Mouse (Mus musculus): ENCODE data around the gene Npas2. TPM values are rescaled to one million over a fixed set of nuclear protein-coding genes. Genes with fewer than 3 reads are reported as not detected.
A peak's percentile ranks its signal among the peaks of the same experiment; 100 is the strongest.

The Npas2 gene
- polyA plus RNA-seq, 1 experiment: 4.5 TPM

GRCm38 (mm10) chr1:39312345-39312967, 118.9 kb downstream of the Npas2 start:
- Histone ChIP-seq H3K36me3 (ENCODE audit: control insufficient read depth, insufficient read depth, low read length) (no peaks in the 10 kb centered on the region), H3K27ac (ENCODE audit: insufficient read depth, low read depth, low read length) (no peak overlapping the region), H3K4me3 (ENCODE audit: insufficient read depth, low read depth, low read length) (no peak overlapping the region), H3K4me1 (ENCODE audit: control insufficient read depth, insufficient read depth, low read length) (no peaks in the 10 kb centered on the region), H3K27me3 (replicated peaks; ENCODE audit: control insufficient read depth, insufficient read depth, low read length) (no peaks in the 10 kb centered on the region)
- WGBS: 74% methylated on average over 25 of the region's 25 CpGs
- DNase-seq: no peak
- no peak for TF ChIP-seq POLR2A (IDR thresholded peaks at IDR 0.05; ENCODE audit: low read depth, low read length)
- TF ChIP-seq CTCF (conservative IDR thresholded peaks at IDR 0.05; ENCODE audit: insufficient read depth, insufficient read length, low read depth, low read length): no peak

- DNase-seq: no peak
- 70% methylated on average over 10 of the region's 10 CpGs for WGBS
- Histone ChIP-seq H3K27me3 (replicated peaks; ENCODE audit: control insufficient read depth, insufficient read depth, low read length) (no peaks in the 10 kb centered on the region), H3K36me3 (ENCODE audit: control insufficient read depth, insufficient read depth, low read length) (no peaks in the 10 kb centered on the region), H3K4me3 (ENCODE audit: insufficient read depth, low read depth, low read length) (no peak overlapping the region), H3K27ac (ENCODE audit: insufficient read depth, low read depth, low read length) (no peak overlapping the region), H3K4me1 (ENCODE audit: control insufficient read depth, insufficient read depth, low read length) (0 out of 2 replicates have a peak, but pooled peaks cover 6% of the 10 kb centered on the region)
- TF ChIP-seq CTCF (conservative IDR thresholded peaks at IDR 0.05; ENCODE audit: insufficient read depth, insufficient read length, low read depth, low read length) (no peak), POLR2A (IDR thresholded peaks at IDR 0.05; ENCODE audit: low read depth, low read length) (no peak)
Observed at GRCm38 (mm10) chr1:39313352-39314245, 120.1 kb downstream of the Npas2 start.

- no peak overlapping the region for H3K4me3 ChIP-seq (ENCODE audit: insufficient read depth, low read depth, low read length)
- no peaks in the 10 kb centered on the region for H3K27me3 ChIP-seq (replicated peaks; ENCODE audit: control insufficient read depth, insufficient read depth, low read length)
- H3K27ac ChIP-seq (ENCODE audit: insufficient read depth, low read depth, low read length): no peak overlapping the region
- no peaks in the 10 kb centered on the region for H3K36me3 ChIP-seq (ENCODE audit: control insufficient read depth, insufficient read depth, low read length)
- peak; percentile 70 for DNase-seq
- 0 out of 2 replicates have a peak, but pooled peaks cover 6% of the 10 kb centered on the region for H3K4me1 ChIP-seq (ENCODE audit: control insufficient read depth, insufficient read depth, low read length)
- no peak for TF ChIP-seq POLR2A (IDR thresholded peaks at IDR 0.05; ENCODE audit: low read depth, low read length)
- no peak for TF ChIP-seq CTCF (conservative IDR thresholded peaks at IDR 0.05; ENCODE audit: insufficient read depth, insufficient read length, low read depth, low read length)
- 43% methylated on average over 2 of the region's 2 CpGs for WGBS
Observed at GRCm38 (mm10) chr1:39317935-39318334, 124.4 kb downstream of the Npas2 start.

- Histone ChIP-seq H3K4me1 (ENCODE audit: control insufficient read depth, insufficient read depth, low read length) (0 out of 2 replicates have a peak, but pooled peaks cover 6% of the 10 kb centered on the region), H3K36me3 (ENCODE audit: control insufficient read depth, insufficient read depth, low read length) (no peaks in the 10 kb centered on the region), H3K27me3 (replicated peaks; ENCODE audit: control insufficient read depth, insufficient read depth, low read length) (no peaks in the 10 kb centered on the region), H3K4me3 (ENCODE audit: insufficient read depth, low read depth, low read length) (no peak overlapping the region), H3K27ac (ENCODE audit: insufficient read depth, low read depth, low read length) (no peak overlapping the region)
- TF ChIP-seq POLR2A (IDR thresholded peaks at IDR 0.05; ENCODE audit: low read depth, low read length) (no peak), CTCF (conservative IDR thresholded peaks at IDR 0.05; ENCODE audit: insufficient read depth, insufficient read length, low read depth, low read length) (no peak)
- 72% methylated on average over 7 of the region's 7 CpGs for WGBS
- no peak for DNase-seq
Observed at GRCm38 (mm10) chr1:39318870-39319269, 125.3 kb downstream of the Npas2 start.

GRCm38 (mm10) chr1:39321954-39322353, 128.4 kb downstream of the Npas2 start:
- no peak overlapping the region for H3K4me3 ChIP-seq (ENCODE audit: insufficient read depth, low read depth, low read length)
- WGBS: 71% methylated on average over 6 of the region's 6 CpGs
- TF ChIP-seq POLR2A (IDR thresholded peaks at IDR 0.05; ENCODE audit: low read depth, low read length) (no peak), CTCF (conservative IDR thresholded peaks at IDR 0.05; ENCODE audit: insufficient read depth, insufficient read length, low read depth, low read length) (no peak)
- 0 out of 2 replicates have a peak, but pooled peaks cover 6% of the 10 kb centered on the region for H3K4me1 ChIP-seq (ENCODE audit: control insufficient read depth, insufficient read depth, low read length)
- DNase-seq: no peak
- H3K36me3 ChIP-seq (ENCODE audit: control insufficient read depth, insufficient read depth, low read length): no peaks in the 10 kb centered on the region
- H3K27ac ChIP-seq (ENCODE audit: insufficient read depth, low read depth, low read length): no peak overlapping the region
- H3K27me3 ChIP-seq (replicated peaks; ENCODE audit: control insufficient read depth, insufficient read depth, low read length): no peaks in the 10 kb centered on the region

GRCm38 (mm10) chr1:39325228-39325627, 131.7 kb downstream of the Npas2 start:
- H3K27ac ChIP-seq (ENCODE audit: insufficient read depth, low read depth, low read length): no peak overlapping the region
- H3K4me1 ChIP-seq (ENCODE audit: control insufficient read depth, insufficient read depth, low read length): no peaks in the 10 kb centered on the region
- H3K27me3 ChIP-seq (replicated peaks; ENCODE audit: control insufficient read depth, insufficient read depth, low read length): no peaks in the 10 kb centered on the region
- DNase-seq: no peak
- H3K36me3 ChIP-seq (ENCODE audit: control insufficient read depth, insufficient read depth, low read length): no peaks in the 10 kb centered on the region
- 82% methylated on average over 6 of the region's 6 CpGs for WGBS
- H3K4me3 ChIP-seq (ENCODE audit: insufficient read depth, low read depth, low read length): no peak overlapping the region
- TF ChIP-seq CTCF (conservative IDR thresholded peaks at IDR 0.05; ENCODE audit: insufficient read depth, insufficient read length, low read depth, low read length) (no peak), POLR2A (IDR thresholded peaks at IDR 0.05; ENCODE audit: low read depth, low read length) (no peak)

- 76% methylated on average over 7 of the region's 7 CpGs for WGBS
- H3K4me3 ChIP-seq (ENCODE audit: insufficient read depth, low read depth, low read length): no peak overlapping the region
- no peaks in the 10 kb centered on the region for H3K36me3 ChIP-seq (ENCODE audit: control insufficient read depth, insufficient read depth, low read length)
- DNase-seq: no peak
- TF ChIP-seq POLR2A (IDR thresholded peaks at IDR 0.05; ENCODE audit: low read depth, low read length): no peak
- no peak for TF ChIP-seq CTCF (conservative IDR thresholded peaks at IDR 0.05; ENCODE audit: insufficient read depth, insufficient read length, low read depth, low read length)
- H3K27me3 ChIP-seq (replicated peaks; ENCODE audit: control insufficient read depth, insufficient read depth, low read length): no peaks in the 10 kb centered on the region
- no peaks in the 10 kb centered on the region for H3K4me1 ChIP-seq (ENCODE audit: control insufficient read depth, insufficient read depth, low read length)
- H3K27ac ChIP-seq (ENCODE audit: insufficient read depth, low read depth, low read length): no peak overlapping the region
Observed at GRCm38 (mm10) chr1:39327546-39327945, 134.0 kb downstream of the Npas2 start.

All from kidney, adult 2 months (tissue).